8 mouse cellular contexts compared by ENCODE assay signal in genomic region chr11:23497718-23498509, GRCm38 (mm10). TPM values are rescaled to one million over a fixed set of nuclear protein-coding genes. Genes with fewer than 3 reads are reported as not detected.
DNase-seq lines count a peak whose midpoint lies in the region; ATAC-seq lines count a peak whose summit lies in the region.

Gene Ahsa2 (minus strand): TSS chr11:23498030.

- peaks cover 31% of the 10 kb centered on the region for H3K4me1 ChIP-seq in hindbrain, embryonic 13.5 days (replicated peaks)

- H3K27ac ChIP-seq in hindbrain, embryonic 13.5 days = peak within 1 kb of the TSS; percentile 98

- peak; percentile 93 for ATAC-seq in hindbrain, embryonic 13.5 days (ENCODE audit: low FRiP score)

- H3K9me3 ChIP-seq in hindbrain, embryonic 13.5 days = no peaks in the 10 kb centered on the region

- H3K4me2 ChIP-seq in hindbrain, embryonic 13.5 days = peak within 1 kb of the TSS; percentile 95

- peak within 1 kb of the TSS; percentile 92 for H3K9ac ChIP-seq in hindbrain, embryonic 13.5 days

- H3K36me3 ChIP-seq in hindbrain, embryonic 13.5 days = peaks cover 28% of the 10 kb centered on the region

- 1% methylated on average over 61 of the region's 66 CpGs for WGBS in hindbrain, embryonic 13.5 days

- peak within 1 kb of the TSS; percentile 85 for H3K4me3 ChIP-seq in hindbrain, embryonic 13.5 days

- peak; percentile 98 for DNase-seq in Muller cell, postnatal 12 days (ENCODE audit: inconsistent ontology term)
- DNase-seq in cerebellum, adult 9-11 months = peak; percentile 93
- peak; percentile 91 to 94 for DNase-seq in frontal cortex, postnatal 10 days (ENCODE audit: low spot score in 2 of 2)
- DNase-seq in layer of hippocampus, postnatal 25 days (ENCODE audit: extremely low spot score in 1 of 2, low spot score in 1 of 2) = peak; percentile 88
- DNase-seq in lung, postnatal 25 days (ENCODE audit: low spot score) = peak; percentile 97
- DNase-seq in retina, embryonic 14.5 days (ENCODE audit: low spot score) = peak; percentile 98
- peak; percentile 99 for DNase-seq in thymus, postnatal 4 days

- H3K27me3 ChIP-seq in hindbrain, embryonic 13.5 days = no peaks in the 10 kb centered on the region

RNA-seq across cellular contexts. Expression of gene Ahsa2, which starts in this region (rescaled TPM):
- 120 and 126 TPM in 2 replicates for polyA plus RNA-seq in hindbrain, embryonic 13.5 days (2015; fragmentation: Nextera tagmentation; extraction: Ambion mirVana)
- total RNA-seq in layer of hippocampus, postnatal 25 days (2021) = 10 to 100 TPM; 46.4 to 50.2 TPM

Comparison
In these comparisons a context has a peak if more than half of its experiments do, and no peak if none do; other contexts are left out.
1. Peak in every context shown above with its lines: DNase-seq, ATAC-seq, H3K4me3 ChIP-seq and H3K27ac ChIP-seq.